Mouse (Mus musculus): Measurements from ENCODE around the gene Gjc1. TPM values are rescaled to one million over a fixed set of nuclear protein-coding genes. Genes with fewer than 3 reads are reported as not detected.

Gjc1 gene
- polyA plus RNA-seq, 1 experiment from 2014 or later = 89.6 TPM

DNA sequence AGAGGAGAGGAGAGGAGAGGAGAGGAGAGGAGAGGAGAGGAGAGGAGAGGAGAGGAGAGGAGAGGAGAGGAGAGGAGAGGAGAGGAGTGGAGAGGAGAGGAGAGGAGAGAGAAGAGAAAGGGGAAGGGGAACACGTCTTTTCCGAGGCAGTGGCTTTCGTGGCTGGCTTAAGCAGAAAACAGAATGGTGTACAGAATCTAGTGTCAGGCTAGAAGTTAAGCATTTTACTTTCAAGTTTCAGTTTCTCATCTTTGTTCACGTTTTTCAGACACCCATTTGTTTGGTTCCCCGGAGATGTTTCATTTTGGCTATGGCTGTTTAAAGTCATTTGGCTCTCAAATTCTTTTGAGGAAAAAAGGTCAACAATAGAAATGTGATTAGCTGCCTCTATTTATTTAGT is 11.3 kb downstream of the Gjc1 start:
- 82% methylated on average over 5 of the region's 5 CpGs for WGBS
- peaks cover 57% of the 10 kb centered on the region for H3K36me3 ChIP-seq (replicated peaks)
- H3K27ac ChIP-seq (replicated peaks) = no peak overlapping the region

DNA sequence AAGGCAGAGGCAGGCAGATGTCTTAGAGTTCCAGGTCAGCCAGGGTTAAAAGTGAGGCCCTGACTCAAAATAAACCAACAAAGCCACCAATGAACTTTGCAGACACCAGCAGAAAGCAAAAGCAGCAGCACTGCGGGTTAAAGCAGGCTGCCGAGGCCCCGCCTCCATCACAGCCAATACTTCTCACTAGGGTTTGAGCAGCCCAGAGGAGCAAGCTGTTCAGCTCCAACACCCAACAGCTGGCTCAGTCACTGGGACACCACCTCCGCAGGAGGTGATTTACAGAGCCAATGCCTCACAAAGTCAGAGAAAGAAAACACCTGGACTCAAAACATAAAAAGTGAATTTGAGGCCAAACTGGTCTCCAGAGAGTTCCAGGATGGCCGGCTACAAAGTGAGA is 16.0 kb downstream of the Gjc1 start:
- Histone ChIP-seq H3K36me3 (replicated peaks) (peaks cover 83% of the 10 kb centered on the region), H3K27ac (replicated peaks) (no peak overlapping the region), H3K4me3 (no peak overlapping the region), H3K4me1 (no peaks in the 10 kb centered on the region), H3K9me3 (no peaks in the 10 kb centered on the region), H3K27me3 (replicated peaks; ENCODE audit: low read depth, poor library complexity, severe bottlenecking) (no peaks in the 10 kb centered on the region)
- no peak for DNase-seq (ENCODE audit: low spot score)
- WGBS = 85% methylated on average over 5 of the region's 5 CpGs

More for the DNA sequence above, 11.3 kb downstream of the Gjc1 start:
- Histone ChIP-seq H3K4me3 (no peak overlapping the region), H3K9me3 (no peaks in the 10 kb centered on the region), H3K4me1 (0 out of 2 replicates have a peak, but pooled peaks cover 2% of the 10 kb centered on the region), H3K27me3 (replicated peaks; ENCODE audit: low read depth, poor library complexity, severe bottlenecking) (no peaks in the 10 kb centered on the region)
- DNase-seq (ENCODE audit: low spot score) = no peak

DNA sequence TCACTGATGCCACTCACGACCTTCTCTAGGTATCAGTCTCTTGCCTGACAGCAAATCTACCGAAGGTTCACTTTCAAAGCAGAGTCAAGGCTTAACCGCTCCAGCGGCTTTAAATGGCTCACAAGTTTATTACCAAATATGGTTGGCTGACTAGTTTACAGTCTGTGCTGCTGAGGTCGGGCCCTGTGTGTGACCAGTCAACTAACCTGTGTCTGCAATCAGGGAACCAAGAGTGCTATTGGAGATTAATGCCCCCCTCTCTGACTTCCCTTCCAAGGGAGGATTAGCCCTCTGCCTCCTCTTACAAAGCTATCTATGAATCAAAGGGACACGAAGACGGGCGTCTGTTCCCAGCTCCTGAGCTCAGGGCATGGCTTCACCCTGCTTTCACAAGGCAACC is 25.3 kb downstream of the Gjc1 start:
- Histone ChIP-seq H3K4me3 (no peak overlapping the region), H3K27me3 (replicated peaks; ENCODE audit: low read depth, poor library complexity, severe bottlenecking) (no peaks in the 10 kb centered on the region), H3K9me3 (no peaks in the 10 kb centered on the region), H3K27ac (replicated peaks) (no peak overlapping the region), H3K4me1 (peaks cover 10% of the 10 kb centered on the region), H3K36me3 (replicated peaks) (peaks cover 43% of the 10 kb centered on the region)
- no peak for DNase-seq (ENCODE audit: low spot score)
- 68% methylated on average over 8 of the region's 8 CpGs for WGBS

DNA sequence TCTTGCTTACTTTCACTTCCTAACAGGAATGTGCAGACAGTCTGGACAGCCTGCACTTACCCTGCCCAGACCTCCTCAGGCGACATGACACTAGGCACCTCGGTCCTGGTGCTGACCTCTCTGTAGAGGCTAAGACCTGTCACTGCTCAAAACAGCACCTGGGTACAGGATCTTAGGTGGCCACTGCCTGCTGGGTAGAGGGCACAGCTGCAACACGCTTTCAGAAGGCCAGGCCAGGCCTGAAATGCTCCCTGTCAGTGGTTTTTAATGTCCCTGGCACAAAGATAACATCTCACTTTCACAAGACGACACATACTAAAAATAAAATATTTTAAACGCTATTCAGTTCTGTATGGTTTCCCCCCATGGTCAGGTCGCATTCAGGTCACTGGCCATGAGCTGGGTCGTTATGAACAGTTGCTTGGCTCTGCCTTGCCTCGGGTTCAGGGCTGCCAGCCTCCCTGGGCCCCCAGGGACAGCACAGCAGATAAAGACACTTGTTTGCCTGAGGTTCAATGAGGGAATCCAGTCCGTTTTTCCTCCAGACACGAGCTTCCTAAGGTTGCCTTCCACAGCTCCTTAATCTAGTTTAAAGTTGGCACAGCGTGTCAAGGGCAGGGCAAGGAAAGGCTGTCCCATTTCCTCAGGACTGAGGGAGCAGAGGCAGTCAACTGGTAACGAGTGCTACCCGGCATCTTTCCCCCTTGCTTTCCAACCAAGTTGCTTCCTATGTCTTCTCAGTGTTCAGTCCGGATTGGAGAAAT is 27.6 kb downstream of the Gjc1 start:
- Histone ChIP-seq H3K4me3 (no peak overlapping the region), H3K27ac (replicated peaks) (no peak overlapping the region; the same call in 1 of the 2 replicates), H3K4me1 (peaks cover 10% of the 10 kb centered on the region), H3K36me3 (replicated peaks) (peaks cover 20% of the 10 kb centered on the region), H3K27me3 (replicated peaks; ENCODE audit: low read depth, poor library complexity, severe bottlenecking) (no peaks in the 10 kb centered on the region), H3K9me3 (no peaks in the 10 kb centered on the region)
- no peak for DNase-seq (ENCODE audit: low spot score)
- WGBS = 63% methylated on average over 14 of the region's 14 CpGs

DNA sequence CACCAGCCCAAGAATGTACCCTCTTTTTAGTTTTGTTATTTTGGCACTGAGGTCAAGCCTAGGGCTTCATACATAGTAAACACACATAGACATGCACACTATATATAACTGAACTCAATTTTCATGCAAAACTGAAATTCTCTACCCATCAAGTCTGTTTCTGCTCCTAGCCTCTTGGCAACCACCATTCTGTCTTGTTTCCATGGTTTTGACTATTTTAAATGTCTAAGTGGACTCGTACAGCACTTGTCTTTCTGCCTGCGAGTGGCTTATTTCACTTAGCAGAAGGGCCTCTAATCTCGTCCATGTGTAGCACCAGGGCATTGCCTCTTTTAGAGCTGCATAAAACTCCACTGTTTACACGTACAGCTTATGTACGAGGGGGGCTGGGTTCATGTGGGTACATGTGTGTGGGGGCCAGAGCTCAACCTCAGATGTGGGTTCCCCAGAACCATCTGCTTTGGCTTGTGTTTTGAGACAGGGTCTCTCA is 31.8 kb downstream of the Gjc1 start:
- 82% methylated on average over 5 of the region's 5 CpGs for WGBS
- Histone ChIP-seq H3K9me3 (no peaks in the 10 kb centered on the region), H3K4me3 (no peak overlapping the region), H3K27ac (replicated peaks) (no peak overlapping the region), H3K36me3 (replicated peaks) (no peaks in the 10 kb centered on the region), H3K4me1 (peaks cover 10% of the 10 kb centered on the region), H3K27me3 (replicated peaks; ENCODE audit: low read depth, poor library complexity, severe bottlenecking) (no peaks in the 10 kb centered on the region)
- DNase-seq (ENCODE audit: low spot score) = no peak

DNA sequence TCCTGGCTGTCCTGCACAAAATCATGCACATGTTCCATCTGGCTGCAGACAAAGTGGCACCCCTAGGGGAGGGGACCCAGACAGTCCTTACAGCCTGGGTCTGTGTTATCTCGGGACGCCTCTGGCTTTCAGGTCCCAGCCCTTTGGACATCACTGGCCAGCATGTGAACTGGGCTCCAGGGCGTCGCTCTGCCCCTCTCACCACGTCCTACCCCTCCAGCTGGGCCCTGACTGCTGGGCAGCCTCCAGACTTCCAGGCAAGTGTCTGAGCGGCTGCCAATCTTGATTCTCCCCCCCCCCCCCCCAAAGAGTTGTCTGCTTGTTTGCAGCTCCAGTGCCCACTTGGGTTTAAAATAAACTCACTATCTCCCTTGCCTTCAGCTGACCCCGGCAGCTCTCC is 36.1 kb downstream of the Gjc1 start:
- H3K9me3 ChIP-seq = no peaks in the 10 kb centered on the region
- no peaks in the 10 kb centered on the region for H3K36me3 ChIP-seq (replicated peaks)
- DNase-seq (ENCODE audit: low spot score) = peak; percentile 7
- H3K4me3 ChIP-seq = no peak overlapping the region
- peaks cover 26% of the 10 kb centered on the region for H3K4me1 ChIP-seq
- 68% methylated on average over 7 of the region's 7 CpGs for WGBS
- H3K27me3 ChIP-seq (replicated peaks; ENCODE audit: low read depth, poor library complexity, severe bottlenecking) = 0 out of 2 replicates have a peak, but pooled peaks cover 9% of the 10 kb centered on the region
- no peak overlapping the region for H3K27ac ChIP-seq (replicated peaks)

DNA sequence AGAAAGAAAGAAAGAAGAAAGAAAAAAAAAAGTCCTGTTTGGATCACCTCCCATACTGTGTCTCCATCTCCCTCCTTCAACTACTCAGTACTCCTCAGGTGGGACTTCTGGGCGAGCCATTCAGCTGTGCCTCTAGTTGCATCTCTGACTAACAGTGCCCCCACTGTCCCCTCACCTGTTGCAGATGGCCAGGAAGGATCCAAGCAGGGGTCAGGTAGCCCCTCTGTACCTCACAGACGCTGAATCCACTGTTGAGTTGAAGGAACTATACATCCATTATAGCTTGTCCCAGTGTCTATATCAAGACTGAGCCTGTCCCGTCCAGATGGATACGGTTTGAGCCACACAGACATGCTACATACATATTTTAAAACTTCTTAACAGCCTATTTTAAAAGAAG is 38.0 kb downstream of the Gjc1 start:
- DNase-seq (ENCODE audit: low spot score) = no peak
- Histone ChIP-seq H3K27ac (replicated peaks) (no peak overlapping the region), H3K4me3 (no peak overlapping the region), H3K36me3 (replicated peaks) (peaks cover 14% of the 10 kb centered on the region), H3K9me3 (no peaks in the 10 kb centered on the region), H3K27me3 (replicated peaks; ENCODE audit: low read depth, poor library complexity, severe bottlenecking) (0 out of 2 replicates have a peak, but pooled peaks cover 15% of the 10 kb centered on the region), H3K4me1 (peaks cover 37% of the 10 kb centered on the region)
- WGBS = 83% methylated on average over 4 of the region's 4 CpGs

DNA sequence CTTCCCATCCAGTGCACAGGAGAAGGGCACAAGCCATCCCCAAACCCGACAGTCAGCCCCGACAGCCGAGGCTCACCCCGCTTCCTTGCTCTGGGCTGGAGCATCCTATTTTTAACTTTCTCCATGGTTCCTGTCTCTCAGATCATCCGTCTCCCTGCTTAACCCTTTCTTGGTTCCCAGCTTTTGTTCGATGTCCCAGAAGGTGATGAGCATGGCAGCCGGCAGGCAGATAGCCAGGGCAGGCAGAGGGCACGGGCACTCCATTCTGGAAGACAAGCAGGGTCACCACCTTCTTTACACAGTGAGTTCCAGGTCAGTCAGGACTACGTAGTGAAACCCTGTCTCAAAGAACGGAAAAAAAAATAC is 38.5 kb downstream of the Gjc1 start:
- 66% methylated on average over 10 of the region's 10 CpGs for WGBS
- no peak for DNase-seq (ENCODE audit: low spot score)
- H3K9me3 ChIP-seq = no peaks in the 10 kb centered on the region
- H3K4me1 ChIP-seq = peaks cover 40% of the 10 kb centered on the region
- H3K36me3 ChIP-seq (replicated peaks) = peaks cover 19% of the 10 kb centered on the region
- H3K27ac ChIP-seq (replicated peaks) = 0 out of 2 replicates have a peak overlapping the region, but pooled peaks have one; percentile 11
- 0 out of 2 replicates have a peak, but pooled peaks cover 15% of the 10 kb centered on the region for H3K27me3 ChIP-seq (replicated peaks; ENCODE audit: low read depth, poor library complexity, severe bottlenecking)
- no peak overlapping the region for H3K4me3 ChIP-seq

DNA sequence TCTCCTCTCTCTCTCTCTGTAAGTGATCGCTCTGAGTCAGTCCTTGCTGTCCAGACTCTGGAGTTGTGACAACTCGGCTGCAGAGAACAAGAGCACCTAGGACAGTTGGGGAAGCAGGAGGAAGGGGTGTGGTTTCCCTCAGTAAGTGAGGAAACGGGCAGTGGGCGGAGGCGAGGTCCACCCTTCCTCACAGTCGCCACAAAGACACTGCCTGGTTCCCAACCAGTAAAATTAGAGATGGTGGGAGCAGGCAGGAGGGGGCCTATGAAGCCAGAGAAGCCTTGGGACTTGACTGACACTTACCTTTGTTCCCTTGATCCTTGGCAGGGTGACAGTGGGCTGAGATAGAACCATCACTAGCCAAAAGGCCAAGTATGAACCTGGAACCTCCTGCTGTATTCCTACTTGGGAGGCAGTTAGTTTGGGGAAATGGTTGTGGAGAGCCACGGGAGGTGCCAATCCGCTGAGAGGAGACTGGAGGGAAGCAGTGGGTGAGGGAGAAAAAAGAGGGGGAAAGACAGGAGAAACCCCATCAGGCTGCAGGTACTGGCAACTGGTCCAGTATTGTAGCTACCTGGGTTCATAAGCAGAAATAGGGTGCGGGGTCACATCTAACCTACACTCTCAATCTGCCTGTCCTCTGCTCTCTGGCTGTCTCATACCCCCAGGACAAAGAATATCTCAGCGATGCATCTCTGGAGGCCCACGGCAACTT is 39.1 kb downstream of the Gjc1 start:
- no peak overlapping the region for H3K4me3 ChIP-seq
- H3K36me3 ChIP-seq (replicated peaks) = peaks cover 24% of the 10 kb centered on the region
- 0 out of 2 replicates have a peak overlapping the region, but pooled peaks have one; percentile 11 for H3K27ac ChIP-seq (replicated peaks)
- peaks cover 45% of the 10 kb centered on the region for H3K4me1 ChIP-seq
- no peaks in the 10 kb centered on the region for H3K9me3 ChIP-seq
- 49% methylated on average over 11 of the region's 11 CpGs for WGBS
- 0 out of 2 replicates have a peak, but pooled peaks cover 17% of the 10 kb centered on the region for H3K27me3 ChIP-seq (replicated peaks; ENCODE audit: low read depth, poor library complexity, severe bottlenecking)
- DNase-seq (ENCODE audit: low spot score) = no peak

DNA sequence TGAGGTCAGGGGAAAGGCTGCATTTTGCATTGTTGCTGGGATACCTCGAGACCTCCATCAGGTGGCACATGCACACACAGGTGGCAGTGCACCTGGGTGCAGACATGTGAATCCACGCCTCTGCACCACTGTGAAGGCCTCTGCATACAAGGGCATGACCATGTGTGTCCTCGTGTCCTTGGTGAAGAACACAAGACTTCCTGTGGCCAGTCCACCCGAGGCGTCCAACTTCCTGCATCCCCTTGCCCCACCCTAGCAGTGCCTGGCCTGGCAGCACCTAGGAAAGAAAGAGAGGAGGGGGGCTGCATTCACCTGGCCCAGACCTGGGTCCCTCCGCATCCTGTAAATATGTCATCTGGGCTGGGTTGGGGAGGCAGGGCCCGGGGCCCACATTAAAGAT is 39.7 kb downstream of the Gjc1 start:
- H3K4me1 ChIP-seq = peaks cover 51% of the 10 kb centered on the region
- no peak for DNase-seq (ENCODE audit: low spot score)
- H3K36me3 ChIP-seq (replicated peaks) = peaks cover 24% of the 10 kb centered on the region
- 0 out of 2 replicates have a peak overlapping the region, but pooled peaks have one; percentile 11 for H3K4me3 ChIP-seq
- WGBS = 79% methylated on average over 7 of the region's 7 CpGs
- H3K27ac ChIP-seq (replicated peaks) = 0 out of 2 replicates have a peak overlapping the region, but pooled peaks have one; percentile 15
- no peaks in the 10 kb centered on the region for H3K9me3 ChIP-seq
- H3K27me3 ChIP-seq (replicated peaks; ENCODE audit: low read depth, poor library complexity, severe bottlenecking) = 0 out of 2 replicates have a peak, but pooled peaks cover 19% of the 10 kb centered on the region

DNA sequence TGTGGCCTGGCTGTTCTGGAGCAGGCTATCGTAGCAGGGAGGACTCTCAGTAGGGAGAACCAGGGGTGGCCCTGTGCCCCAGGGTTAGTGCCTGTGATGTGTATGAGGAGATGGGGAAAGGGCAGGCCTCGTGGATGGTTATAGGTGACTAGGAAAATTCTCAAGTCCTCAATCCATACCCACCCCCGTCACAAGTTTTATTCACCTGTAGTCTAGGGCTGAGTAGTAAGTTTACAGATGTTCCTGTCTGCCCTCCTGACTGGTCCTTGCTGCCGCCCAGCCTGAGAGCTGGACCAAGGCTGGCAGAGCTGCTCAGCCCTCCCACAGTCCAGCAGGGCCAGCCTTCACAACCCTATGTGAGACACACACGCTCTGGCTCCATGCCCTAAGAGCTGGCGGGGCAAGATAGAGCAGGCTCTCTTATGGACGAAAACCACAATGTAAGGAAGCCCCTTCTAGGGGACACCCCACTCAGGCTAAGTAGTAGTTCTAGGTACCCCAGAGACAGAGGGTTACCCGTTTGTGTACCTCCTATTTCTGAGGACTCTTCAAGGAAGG is 40.3 kb downstream of the Gjc1 start:
- no peak for DNase-seq (ENCODE audit: low spot score)
- Histone ChIP-seq H3K9me3 (no peaks in the 10 kb centered on the region), H3K27me3 (replicated peaks; ENCODE audit: low read depth, poor library complexity, severe bottlenecking) (0 out of 2 replicates have a peak, but pooled peaks cover 19% of the 10 kb centered on the region), H3K4me1 (peaks cover 58% of the 10 kb centered on the region), H3K36me3 (replicated peaks) (peaks cover 24% of the 10 kb centered on the region), H3K4me3 (no peak overlapping the region), H3K27ac (replicated peaks) (peak overlapping the region; percentile 84; the same call in 1 of the 2 replicates)
- WGBS = 79% methylated on average over 8 of the region's 8 CpGs

DNA sequence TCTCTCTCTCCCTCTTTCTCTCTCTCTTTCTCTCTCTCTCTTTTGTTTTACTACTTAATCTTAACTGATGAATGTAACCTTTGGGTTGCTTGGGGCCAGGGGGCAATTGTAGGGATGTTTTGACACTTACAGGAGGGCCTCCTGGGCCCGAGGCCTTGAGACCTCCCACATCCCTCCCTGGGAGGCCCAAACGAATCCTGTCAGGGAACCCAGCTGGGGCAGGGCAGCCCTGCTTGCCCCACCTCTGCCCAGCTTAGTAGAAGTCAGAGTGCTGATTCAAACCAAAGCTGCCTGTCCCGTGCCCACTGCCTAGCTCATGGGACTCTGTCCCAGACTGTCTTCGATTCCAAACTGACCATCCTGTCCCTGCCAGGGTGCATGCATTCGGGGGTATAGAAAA is 40.9 kb downstream of the Gjc1 start:
- H3K27ac ChIP-seq (replicated peaks) = peak overlapping the region; percentile 84
- H3K9me3 ChIP-seq = no peaks in the 10 kb centered on the region
- 36% methylated on average over 5 of the region's 5 CpGs for WGBS
- peak; percentile 54 for DNase-seq (ENCODE audit: low spot score)
- peak overlapping the region; percentile 45; the same call in 1 of the 2 replicates for H3K4me3 ChIP-seq
- H3K27me3 ChIP-seq (replicated peaks; ENCODE audit: low read depth, poor library complexity, severe bottlenecking) = 0 out of 2 replicates have a peak, but pooled peaks cover 19% of the 10 kb centered on the region
- peaks cover 24% of the 10 kb centered on the region for H3K36me3 ChIP-seq (replicated peaks)
- H3K4me1 ChIP-seq = peaks cover 63% of the 10 kb centered on the region
